Comparison of ENCODE assay signal across 22 mouse cellular contexts in genomic region chr16:94270826-94271225, GRCm38 (mm10). TPM values are rescaled to one million over a fixed set of nuclear protein-coding genes. Genes with fewer than 3 reads are reported as not detected.
A peak's percentile ranks its signal among the peaks of the same experiment; 100 is the strongest.
DNase-seq lines count a peak whose midpoint lies in the region; ATAC-seq and TF ChIP-seq lines count a peak whose summit lies in the region.
"Had no signal": no experiment of that assay in that cellular context is flagged by ENCODE, and none has a peak within 500 bp of the region (broad histone marks: within the 10 kb centered on the region; RNA-seq: fewer than 3 reads in every experiment).

No protein-coding gene starts in this region.

- H3K27ac ChIP-seq in gastrocnemius, adult 2 months, result no peak overlapping the region
- no peak overlapping the region for H3K27ac ChIP-seq in heart, adult 2 months
- H3K27ac ChIP-seq in hindbrain, postnatal 0 days, result no peak overlapping the region
- no peak overlapping the region for H3K27ac ChIP-seq in hindbrain, embryonic 14.5 days
- no peak overlapping the region for H3K27ac ChIP-seq in midbrain, embryonic 11.5 days (ENCODE audit: low read depth, low read length)
- H3K27ac ChIP-seq in midbrain, embryonic 10.5 days (replicated peaks), result no peak overlapping the region

- TF ChIP-seq POLR2A in heart, adult 2 months (IDR thresholded peaks at IDR 0.05; ENCODE audit: insufficient read depth, low read depth, low read length), result no peak

- H3K79me2 ChIP-seq in heart, adult 2 months (replicated peaks; ENCODE audit: control insufficient read depth, insufficient read depth, low read length), result no peaks in the 10 kb centered on the region

- no peaks in the 10 kb centered on the region for H3K9me3 ChIP-seq in hindbrain, postnatal 0 days (ENCODE audit: low read length)
- H3K9me3 ChIP-seq in hindbrain, embryonic 14.5 days (ENCODE audit: control insufficient read depth, low read length), result no peaks in the 10 kb centered on the region
- H3K9me3 ChIP-seq in midbrain, embryonic 11.5 days (ENCODE audit: control insufficient read depth, low read length), result no peaks in the 10 kb centered on the region
- H3K9me3 ChIP-seq in midbrain, embryonic 10.5 days (replicated peaks), result no peaks in the 10 kb centered on the region; the same call in 1 of the 2 replicates

- H3K27me3 ChIP-seq in heart, adult 2 months (ENCODE audit: control insufficient read depth, insufficient read depth, low read length), result no peaks in the 10 kb centered on the region
- H3K27me3 ChIP-seq in hindbrain, postnatal 0 days (ENCODE audit: insufficient read depth, low read length), result no peaks in the 10 kb centered on the region
- H3K27me3 ChIP-seq in hindbrain, embryonic 14.5 days (ENCODE audit: control insufficient read depth, insufficient read depth, low read length), result no peaks in the 10 kb centered on the region
- H3K27me3 ChIP-seq in midbrain, embryonic 11.5 days (ENCODE audit: control insufficient read depth, insufficient read depth, low read length), result no peaks in the 10 kb centered on the region
- no peaks in the 10 kb centered on the region for H3K27me3 ChIP-seq in midbrain, embryonic 10.5 days (ENCODE audit: low read depth, poor library complexity, severe bottlenecking)
- H3K27me3 ChIP-seq: CH12.LX, Patski had no signal

- peaks cover 2% of the 10 kb centered on the region for H3K4me1 ChIP-seq in heart, adult 2 months (ENCODE audit: control insufficient read depth, insufficient read depth, low read length)
- H3K4me1 ChIP-seq in hindbrain, postnatal 0 days (ENCODE audit: insufficient read depth, low read length), result no peaks in the 10 kb centered on the region
- H3K4me1 ChIP-seq in hindbrain, embryonic 14.5 days (replicated peaks; ENCODE audit: control insufficient read depth, insufficient read depth, low read length), result peaks cover 2% of the 10 kb centered on the region; the same call in 1 of the 2 replicates
- peaks cover 3% of the 10 kb centered on the region; the same call in 1 of the 2 replicates for H3K4me1 ChIP-seq in midbrain, embryonic 11.5 days (ENCODE audit: control insufficient read depth, insufficient read depth, low read length)
- peaks cover 4% of the 10 kb centered on the region; the same call in 1 of the 2 replicates for H3K4me1 ChIP-seq in midbrain, embryonic 10.5 days

- H3K4me2 ChIP-seq in hindbrain, postnatal 0 days (ENCODE audit: low read depth, low read length), result no peak overlapping the region
- no peak overlapping the region for H3K4me2 ChIP-seq in hindbrain, embryonic 14.5 days (replicated peaks)
- H3K4me2 ChIP-seq in midbrain, embryonic 11.5 days, result no peak overlapping the region

- H3K4me3 ChIP-seq in gastrocnemius, adult 2 months, result no peak overlapping the region
- H3K4me3 ChIP-seq in heart, adult 2 months, result no peak overlapping the region
- no peak overlapping the region for H3K4me3 ChIP-seq in hindbrain, postnatal 0 days (ENCODE audit: low read length)
- no peak overlapping the region for H3K4me3 ChIP-seq in hindbrain, embryonic 14.5 days (replicated peaks; ENCODE audit: low read length)
- no peak overlapping the region for H3K4me3 ChIP-seq in midbrain, embryonic 11.5 days (ENCODE audit: low read depth, low read length)
- no peak overlapping the region for H3K4me3 ChIP-seq in midbrain, embryonic 10.5 days

- no peak for TF ChIP-seq CTCF in gastrocnemius, adult 2 months (IDR thresholded peaks at IDR 0.05)
- no peak for TF ChIP-seq CTCF in heart, adult 2 months (IDR thresholded peaks at IDR 0.05)
- TF ChIP-seq CTCF in hindbrain, postnatal 0 days (IDR thresholded peaks at IDR 0.05; ENCODE audit: low read depth), result no peak

- H3K9ac ChIP-seq in heart, adult 2 months (ENCODE audit: low read depth, low read length), result no peak overlapping the region
- no peak overlapping the region for H3K9ac ChIP-seq in hindbrain, postnatal 0 days (replicated peaks; ENCODE audit: low read length)
- no peak overlapping the region for H3K9ac ChIP-seq in hindbrain, embryonic 14.5 days
- H3K9ac ChIP-seq in midbrain, embryonic 11.5 days (ENCODE audit: low read length), result no peak overlapping the region

- peak; percentile 7 for DNase-seq in gastrocnemius, adult 2 months
- no peak for DNase-seq in gastrocnemius, postnatal 14 days
- peak; percentile 80 for DNase-seq in heart, adult 11 months
- DNase-seq in heart, adult 2 months, result no peak
- DNase-seq in hindbrain, postnatal 0 days (ENCODE audit: low spot score), result no peak
- no peak for DNase-seq in hindbrain, embryonic 14.5 days (ENCODE audit: low spot score)
- peak; percentile 60 for DNase-seq in midbrain, embryonic 11.5 days (ENCODE audit: low spot score, missing footprints)
- no peak for DNase-seq in midbrain, embryonic 10.5 days (ENCODE audit: low spot score)
- DNase-seq: adrenal gland, adult 2 months; adrenal gland, adult 8-10 months; adrenal gland, postnatal 10 days; adrenal gland, postnatal 14 days; adrenal gland, postnatal 25 days; adrenal gland, postnatal 36 days; B cell, adult 2 months; cerebellum, adult 11 months; cerebellum, adult 11-12 months had no signal

- TF ChIP-seq EP300 in heart, adult 2 months (IDR thresholded peaks at IDR 0.05; ENCODE audit: insufficient read depth, low read depth, low read length), result no peak

- intact Hi-C loops in gastrocnemius, adult 2 months (cut with DNase I), result loop anchor here (5.0 kb wide), 1 partner anchor 41 kb away; the partner anchor contains the start of gene Hlcs
- intact Hi-C loops in gastrocnemius, postnatal 14 days (cut with DNase I; ENCODE audit: low total_unique reads), result loop anchor here (5.0 kb wide), 1 partner anchor 36 kb away; no protein-coding TSS in a partner anchor
- intact Hi-C loops in heart, adult 2 months (cut with DNase I), result no loop called here

- peak; percentile 19; the same call in 1 of the 2 replicates for ATAC-seq in hindbrain, postnatal 0 days
- no peak for ATAC-seq in hindbrain, embryonic 14.5 days (ENCODE audit: low FRiP score)
- no peak for ATAC-seq in midbrain, embryonic 11.5 days (ENCODE audit: low FRiP score)
- ATAC-seq: activated CD4-positive, CD25-positive, alpha-beta regulatory T cell, adult 4 months; CD4-positive, CD25-positive, alpha-beta regulatory T cell, adult 4 months; Patski had no signal

- WGBS in heart, adult 2 months, result 85% methylated on average over 6 of the region's 6 CpGs
- 86% methylated on average over 6 of the region's 6 CpGs for WGBS in hindbrain, postnatal 0 days
- WGBS in hindbrain, embryonic 14.5 days, result 94% methylated on average over 6 of the region's 6 CpGs
- WGBS in midbrain, embryonic 11.5 days, result 87% methylated on average over 6 of the region's 6 CpGs
- WGBS in midbrain, embryonic 10.5 days, result 91% methylated on average over 6 of the region's 6 CpGs

- no peaks in the 10 kb centered on the region for H3K36me3 ChIP-seq in heart, adult 2 months (ENCODE audit: control insufficient read depth, insufficient read depth, low read length)
- no peaks in the 10 kb centered on the region; the same call in 1 of the 2 replicates for H3K36me3 ChIP-seq in hindbrain, postnatal 0 days (ENCODE audit: insufficient read depth, low read length)
- no peaks in the 10 kb centered on the region; the same call in 1 of the 2 replicates for H3K36me3 ChIP-seq in hindbrain, embryonic 14.5 days (replicated peaks; ENCODE audit: control insufficient read depth, insufficient read depth)
- H3K36me3 ChIP-seq in midbrain, embryonic 11.5 days (ENCODE audit: control insufficient read depth, insufficient read depth, low read length), result no peaks in the 10 kb centered on the region
- H3K36me3 ChIP-seq in midbrain, embryonic 10.5 days, result peaks cover 23% of the 10 kb centered on the region

RNA-seq across cellular contexts. Expression of gene Hlcs, which starts 42.5 kb away (rescaled TPM):
- total RNA-seq in gastrocnemius, adult 2 months (2021), result 10 to 100 TPM in 1 of 2 experiments, 1 to 10 TPM in 1; 7.5 to 10.3 TPM
- 1 to 10 TPM; 5.8 to 6.6 TPM for total RNA-seq in gastrocnemius, postnatal 14 days (2021)
- total RNA-seq in heart, adult 2 months (2021), result 1 to 10 TPM; 5.4 to 5.5 TPM
- polyA plus RNA-seq in heart, adult 2 months (2012; rRNA removed), result 4.3 and 4.4 TPM in 2 replicates
- total RNA-seq in hindbrain, postnatal 0 days (2014; rRNA removed), result 8.1 and 9.4 TPM in 2 replicates
- 7.3 TPM in 2 replicates for polyA plus RNA-seq in hindbrain, postnatal 0 days (2015; fragmentation: Nextera tagmentation; extraction: Ambion mirVana)
- polyA plus RNA-seq in hindbrain, embryonic 14.5 days (2014; fragmentation: Nextera tagmentation; extraction: Ambion mirVana), result 6.7 and 7.7 TPM in 2 replicates
- 8.0 and 8.1 TPM in 2 replicates for polyA plus RNA-seq in midbrain, embryonic 11.5 days (2014; fragmentation: Nextera tagmentation; extraction: Ambion mirVana)
- polyA plus RNA-seq in midbrain, embryonic 10.5 days (2016; fragmentation: Nextera tagmentation; extraction: Ambion mirVana), result 12.6 and 13.1 TPM in 2 replicates

RNA-seq across cellular contexts. Expression of gene Ripply3, which starts 57.4 kb away (rescaled TPM):
- 1 to 10 TPM in 1 of 2 experiments, under 1 TPM in 1; 0.59 to 1.0 TPM for total RNA-seq in gastrocnemius, adult 2 months (2021)
- 1 to 10 TPM; 1.8 to 2.0 TPM for total RNA-seq in gastrocnemius, postnatal 14 days (2021)
- total RNA-seq in heart, adult 2 months (2021), result 1 to 10 TPM; 3.9 to 5.1 TPM
- 2.9 and 5.1 TPM in 2 replicates for polyA plus RNA-seq in heart, adult 2 months (2012; rRNA removed)
- total RNA-seq in hindbrain, postnatal 0 days (2014; rRNA removed), result 0.68 and 2.2 TPM in 2 replicates
- 0.91 and 1.0 TPM in 2 replicates for polyA plus RNA-seq in hindbrain, postnatal 0 days (2015; fragmentation: Nextera tagmentation; extraction: Ambion mirVana)
- polyA plus RNA-seq in hindbrain, embryonic 14.5 days (2014; fragmentation: Nextera tagmentation; extraction: Ambion mirVana), result 0.76 and 1.3 TPM in 2 replicates
- polyA plus RNA-seq in midbrain, embryonic 11.5 days (2014; fragmentation: Nextera tagmentation; extraction: Ambion mirVana), result 5.3 and 6.0 TPM in 2 replicates
- 6.1 and 6.2 TPM in 2 replicates for polyA plus RNA-seq in midbrain, embryonic 10.5 days (2016; fragmentation: Nextera tagmentation; extraction: Ambion mirVana)
- polyA plus RNA-seq: G1E, Patski had no signal

Comparison
In these comparisons a context has a peak if more than half of its experiments do, and no peak if none do; other contexts are left out.
1. DNase-seq: peak in gastrocnemius, adult 2 months (single experiment), heart, adult 11 months (single experiment) and midbrain, embryonic 11.5 days (single experiment); none in gastrocnemius, postnatal 14 days (single experiment), heart, adult 2 months (0 of 2), hindbrain, postnatal 0 days (single experiment), hindbrain, embryonic 14.5 days (single experiment) and midbrain, embryonic 10.5 days (single experiment).